Comparison of ENCODE assay signal across 16 mouse cellular contexts in the genomic region with DNA sequence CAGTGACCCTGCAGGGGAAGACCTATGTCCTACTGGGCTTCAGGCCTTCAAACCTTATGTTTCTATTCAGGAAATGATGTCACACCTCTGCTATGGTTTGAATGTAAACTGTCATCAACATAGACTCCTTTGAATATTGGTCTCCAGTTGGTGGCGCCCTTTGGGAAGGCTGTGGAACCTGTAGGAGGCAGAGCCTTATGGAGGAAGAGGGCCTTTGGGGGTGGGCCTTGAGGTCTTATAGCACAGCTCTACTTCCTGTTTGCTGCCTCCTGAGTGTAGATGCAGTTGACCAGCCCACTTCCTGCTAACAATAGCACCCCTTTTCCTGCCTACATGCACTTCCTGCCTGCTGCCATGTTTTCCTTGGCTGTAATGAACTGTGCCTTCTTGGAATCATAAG. TPM values are rescaled to one million over a fixed set of nuclear protein-coding genes. Genes with fewer than 3 reads are reported as not detected.
DNase-seq lines count a peak whose midpoint lies in the region; ATAC-seq and TF ChIP-seq lines count a peak whose summit lies in the region.
"Had no signal": no experiment of that assay in that cellular context is flagged by ENCODE, and none has a peak within 500 bp of the region (broad histone marks: within the 10 kb centered on the region; RNA-seq: fewer than 3 reads in every experiment).

No protein-coding gene starts in this region.

- no peak overlapping the region for H3K4me3 ChIP-seq in hindbrain, embryonic 13.5 days
- no peak overlapping the region for H3K4me3 ChIP-seq in hindbrain, embryonic 16.5 days (ENCODE audit: low read length)
- H3K4me3 ChIP-seq in midbrain, postnatal 0 days (ENCODE audit: low read depth, low read length): no peak overlapping the region
- H3K4me3 ChIP-seq in midbrain, embryonic 14.5 days (replicated peaks; ENCODE audit: low read depth, low read length): no peak overlapping the region
- no peak overlapping the region for H3K4me3 ChIP-seq in CH12.LX (replicated peaks in 1 of 3; ENCODE audit: low read depth in 2 of 3, low read length in 2 of 3, poor library complexity in 1 of 3)
- H3K4me3 ChIP-seq: erythroblast, embryonic 14.5 days; kidney, embryonic 15.5 days; limb, embryonic 15.5 days; midbrain, embryonic 13.5 days had no signal

- no peaks in the 10 kb centered on the region for H3K9me3 ChIP-seq in hindbrain, embryonic 13.5 days
- H3K9me3 ChIP-seq in hindbrain, embryonic 16.5 days (ENCODE audit: control insufficient read depth, low read length): no peaks in the 10 kb centered on the region
- no peaks in the 10 kb centered on the region for H3K9me3 ChIP-seq in midbrain, postnatal 0 days (ENCODE audit: low read length)
- H3K9me3 ChIP-seq in midbrain, embryonic 14.5 days (ENCODE audit: control insufficient read depth, low read length): no peaks in the 10 kb centered on the region
- H3K9me3 ChIP-seq in CH12.LX (replicated peaks; ENCODE audit: low read length): no peaks in the 10 kb centered on the region
- H3K9me3 ChIP-seq: kidney, embryonic 15.5 days; limb, embryonic 15.5 days; midbrain, embryonic 13.5 days had no signal

- no peaks in the 10 kb centered on the region for H3K36me3 ChIP-seq in hindbrain, embryonic 13.5 days
- no peaks in the 10 kb centered on the region for H3K36me3 ChIP-seq in hindbrain, embryonic 16.5 days (ENCODE audit: control insufficient read depth, insufficient read depth, low read length)
- no peaks in the 10 kb centered on the region for H3K36me3 ChIP-seq in midbrain, postnatal 0 days (ENCODE audit: insufficient read depth, low read length)
- no peaks in the 10 kb centered on the region for H3K36me3 ChIP-seq in midbrain, embryonic 14.5 days (ENCODE audit: control insufficient read depth, insufficient read depth, low read length)
- H3K36me3 ChIP-seq in CH12.LX (replicated peaks in 1 of 2; ENCODE audit: control insufficient read depth in 1 of 2, insufficient read depth in 1 of 2, low read length in 1 of 2): no peaks in the 10 kb centered on the region
- H3K36me3 ChIP-seq: kidney, embryonic 15.5 days; limb, embryonic 15.5 days; midbrain, embryonic 13.5 days had no signal

- dilution Hi-C loops in CH12.LX (cut with MboI; ENCODE audit: extremely low pct_ligation_motif_present, extremely low pct_unique_long_range_greater_than_20kb, low sequenced_read_pairs): no loop called here

- no peak for TF ChIP-seq EP300 in CH12.LX (IDR thresholded peaks at IDR 0.05; ENCODE audit: low read length)

- no peaks in the 10 kb centered on the region for H3K27me3 ChIP-seq in hindbrain, embryonic 13.5 days
- H3K27me3 ChIP-seq in hindbrain, embryonic 16.5 days (replicated peaks; ENCODE audit: control insufficient read depth, insufficient read depth, low read length): no peaks in the 10 kb centered on the region
- H3K27me3 ChIP-seq in midbrain, postnatal 0 days (ENCODE audit: insufficient read depth, low read length): no peaks in the 10 kb centered on the region
- no peaks in the 10 kb centered on the region for H3K27me3 ChIP-seq in midbrain, embryonic 14.5 days (ENCODE audit: control insufficient read depth, insufficient read depth, low read length)
- H3K27me3 ChIP-seq in CH12.LX (replicated peaks): no peaks in the 10 kb centered on the region
- H3K27me3 ChIP-seq: kidney, embryonic 15.5 days; limb, embryonic 15.5 days; midbrain, embryonic 13.5 days had no signal

- in situ Hi-C loops in CH12.LX (cut with MboI; ENCODE audit: low pct_ligation_motif_present, low pct_unique_long_range_greater_than_20kb, low sequenced_read_pairs): no loop called here

- H3K4me2 ChIP-seq in hindbrain, embryonic 13.5 days: no peak overlapping the region
- no peak overlapping the region for H3K4me2 ChIP-seq in hindbrain, embryonic 16.5 days (ENCODE audit: low read length)
- H3K4me2 ChIP-seq in midbrain, postnatal 0 days (ENCODE audit: low read depth, low read length, poor library complexity, severe bottlenecking): no peak overlapping the region
- no peak overlapping the region for H3K4me2 ChIP-seq in midbrain, embryonic 14.5 days (ENCODE audit: low read length)
- no peak overlapping the region for H3K4me2 ChIP-seq in CH12.LX (ENCODE audit: insufficient read depth, low read depth, poor library complexity, severe bottlenecking)
- H3K4me2 ChIP-seq: kidney, embryonic 15.5 days; limb, embryonic 15.5 days; midbrain, embryonic 13.5 days had no signal

- H3K4me1 ChIP-seq in hindbrain, embryonic 13.5 days (replicated peaks): no peaks in the 10 kb centered on the region
- H3K4me1 ChIP-seq in hindbrain, embryonic 16.5 days (ENCODE audit: control insufficient read depth, insufficient read depth, low read depth, low read length): no peaks in the 10 kb centered on the region
- no peaks in the 10 kb centered on the region for H3K4me1 ChIP-seq in midbrain, postnatal 0 days (ENCODE audit: insufficient read depth, low read length)
- no peaks in the 10 kb centered on the region for H3K4me1 ChIP-seq in midbrain, embryonic 14.5 days (ENCODE audit: control insufficient read depth, insufficient read depth, low read length)
- peaks cover 3 to 9% of the 10 kb centered on the region in 2 experiments; a peak in 3 of 4 replicates for H3K4me1 ChIP-seq in CH12.LX (ENCODE audit: control insufficient read depth in 1 of 2, insufficient read depth in 2 of 2)
- H3K4me1 ChIP-seq: kidney, embryonic 15.5 days; limb, embryonic 15.5 days; midbrain, embryonic 13.5 days had no signal

- H3K9ac ChIP-seq in hindbrain, embryonic 13.5 days: no peak overlapping the region
- no peak overlapping the region for H3K9ac ChIP-seq in hindbrain, embryonic 16.5 days (ENCODE audit: low read depth, low read length)
- no peak overlapping the region for H3K9ac ChIP-seq in midbrain, postnatal 0 days (replicated peaks; ENCODE audit: low read length, poor library complexity, severe bottlenecking)
- no peak overlapping the region for H3K9ac ChIP-seq in midbrain, embryonic 14.5 days (replicated peaks; ENCODE audit: low read length)
- no peak overlapping the region for H3K9ac ChIP-seq in CH12.LX (ENCODE audit: insufficient read depth, low read depth)
- H3K9ac ChIP-seq: kidney, embryonic 15.5 days; limb, embryonic 15.5 days; midbrain, embryonic 13.5 days had no signal

- peak; percentile 42 for TF ChIP-seq CTCF in midbrain, postnatal 0 days (IDR thresholded peaks at IDR 0.05)
- no peak; a peak in 1 of 4 replicates for TF ChIP-seq CTCF in CH12.LX (conservative IDR thresholded peaks at IDR 0.05 in 1 of 2, IDR thresholded peaks at IDR 0.05 in 1 of 2; ENCODE audit: low read depth in 2 of 2, low read length in 2 of 2)

- WGBS in hindbrain, embryonic 13.5 days: 100% methylated on average over 1 of the region's 1 CpGs
- 88% methylated on average over 1 of the region's 1 CpGs for WGBS in hindbrain, embryonic 16.5 days
- 94% methylated on average over 1 of the region's 1 CpGs for WGBS in midbrain, postnatal 0 days
- 97% methylated on average over 1 of the region's 1 CpGs for WGBS in midbrain, embryonic 14.5 days

- 0 out of 2 replicates have a peak overlapping the region, but pooled peaks have one; percentile 58 for H3K27ac ChIP-seq in hindbrain, embryonic 13.5 days
- no peak overlapping the region for H3K27ac ChIP-seq in hindbrain, embryonic 16.5 days (ENCODE audit: low read depth, low read length)
- H3K27ac ChIP-seq in midbrain, postnatal 0 days (ENCODE audit: low read depth, low read length): no peak overlapping the region
- no peak overlapping the region for H3K27ac ChIP-seq in midbrain, embryonic 14.5 days (replicated peaks; ENCODE audit: low read depth, low read length)
- no peak overlapping the region for H3K27ac ChIP-seq in CH12.LX (ENCODE audit: insufficient read depth, low read depth)
- H3K27ac ChIP-seq: hindbrain, postnatal 0 days; kidney, embryonic 15.5 days; limb, embryonic 15.5 days; midbrain, embryonic 13.5 days had no signal

- no peak for TF ChIP-seq RAD21 in CH12.LX (IDR thresholded peaks at IDR 0.05; ENCODE audit: low read depth, low read length)

- H3K79me2 ChIP-seq in CH12.LX (replicated peaks; ENCODE audit: control insufficient read depth, extremely low read depth, insufficient read depth, poor library complexity, severe bottlenecking): no peaks in the 10 kb centered on the region

- no peak for DNase-seq in midbrain, postnatal 0 days (ENCODE audit: low spot score)
- DNase-seq in midbrain, embryonic 14.5 days: no peak
- DNase-seq in CH12.LX (ENCODE audit: extremely low read depth) (peak; percentile 32), R1 (ENCODE audit: low read depth, low spot score) (peak; percentile 75)
- DNase-seq in adrenal gland, postnatal 10 days: no peak
- DNase-seq: cerebellum, adult 2 months; lung, postnatal 14 days had no signal

- ATAC-seq in hindbrain, embryonic 13.5 days (ENCODE audit: low FRiP score): no peak
- no peak for ATAC-seq in hindbrain, embryonic 16.5 days
- no peak for ATAC-seq in midbrain, postnatal 0 days (ENCODE audit: low FRiP score)
- ATAC-seq in midbrain, embryonic 14.5 days (ENCODE audit: low FRiP score, low TSS enrichment): no peak
- no peak for ATAC-seq in erythroid progenitor cell, adult 5-6 weeks (replicated peaks; ENCODE audit: low FRiP score, poor library complexity, severe bottlenecking)
- ATAC-seq: hindbrain, postnatal 0 days; midbrain, embryonic 13.5 days had no signal

- TF ChIP-seq POLR2A in CH12.LX (IDR thresholded peaks at IDR 0.05; ENCODE audit: low read depth, low read length): no peak

TF ChIP-seq in CH12.LX, 34 proteins besides CTCF, POLR2A, EP300 and RAD21:
- TF ChIP-seq MAX (IDR thresholded peaks at IDR 0.05; ENCODE audit: low read length) (no peak), ELF1 (IDR thresholded peaks at IDR 0.05; ENCODE audit: low read depth, low read length) (peak; percentile 35; the same call in 1 of the 2 replicates), ETS1 (conservative IDR thresholded peaks at IDR 0.05; ENCODE audit: low read depth, low read length) (no peak)

RNA-seq across cellular contexts. Expression of a gene that starts 19.7 kb away (rescaled TPM):
- 7.1 and 7.4 TPM in 2 replicates for polyA plus RNA-seq in hindbrain, embryonic 13.5 days (2015; fragmentation: Nextera tagmentation; extraction: Ambion mirVana)
- 9.1 and 10.1 TPM in 2 replicates for polyA plus RNA-seq in hindbrain, embryonic 16.5 days (2015; fragmentation: Nextera tagmentation; extraction: Ambion mirVana)
- total RNA-seq in midbrain, postnatal 0 days (2014; rRNA removed): 26.3 and 28.6 TPM in 2 replicates
- 19.7 and 22.0 TPM in 2 replicates for polyA plus RNA-seq in midbrain, postnatal 0 days (2015; fragmentation: Nextera tagmentation; extraction: Ambion mirVana)
- 11.5 and 12.5 TPM in 2 replicates for polyA plus RNA-seq in midbrain, embryonic 14.5 days (2014; fragmentation: Nextera tagmentation; extraction: Ambion mirVana)
- total RNA-seq in CH12.LX (2012; rRNA removed) (not detected in 2 replicates), CH12.LX (2014; rRNA removed) (not detected in 2 replicates)
- polyA plus RNA-seq in CH12.LX (2012; ENCODE audit: insufficient read length, low read depth): not detected in 2 replicates
- total RNA-seq in adrenal gland, postnatal 10 days (2021): 1 to 10 TPM; 2.1 to 3.1 TPM
- total RNA-seq in erythroid progenitor cell, adult 5-6 weeks (2015; ENCODE audit: low replicate concordance): 1.8 TPM in 1 of 2 replicates, not detected in the other
- not detected in 2 replicates for total RNA-seq in erythroid progenitor cell, adult 5-6 weeks (2017; ENCODE audit: low replicate concordance)
- total RNA-seq: neutrophil, adult 5-6 weeks had no signal
- polyA plus RNA-seq: erythroblast, embryonic 14.5 days had no signal

Comparison
In these comparisons a context has a peak if more than half of its experiments do, and no peak if none do; other contexts are left out.
1. DNase-seq: peak in CH12.LX (single experiment) and R1 (single experiment); none in midbrain, postnatal 0 days (single experiment), midbrain, embryonic 14.5 days (single experiment) and adrenal gland, postnatal 10 days (single experiment).